ENCODE assay signal across 1 mouse cellular context in genomic region chr12:8641425-8641735, GRCm38 (mm10).
TF ChIP-seq lines count a peak whose summit lies in the region.

No protein-coding gene starts in this region.

TF ChIP-seq in CH12.LX, 34 proteins besides CTCF, POLR2A, EP300 and RAD21 (continued from another document):
- TF ChIP-seq CHD2 (IDR thresholded peaks at IDR 0.05; ENCODE audit: low read length): no peak
- TF ChIP-seq NELFE (IDR thresholded peaks at IDR 0.05; ENCODE audit: low read depth, low read length): no peak
- no peak for TF ChIP-seq KAT2A (IDR thresholded peaks at IDR 0.05; ENCODE audit: insufficient replicate concordance, low read length)
TF ChIP-seq in CH12.LX: peak in this region for 0.
